Mouse (Mus musculus): ENCODE measurements around the gene Tagln. TPM values are rescaled to one million over a fixed set of nuclear protein-coding genes. Genes with fewer than 3 reads are reported as not detected.

Tagln gene
- total RNA-seq, 2 experiments from 2014 or later, result 71.4 TPM

DNA sequence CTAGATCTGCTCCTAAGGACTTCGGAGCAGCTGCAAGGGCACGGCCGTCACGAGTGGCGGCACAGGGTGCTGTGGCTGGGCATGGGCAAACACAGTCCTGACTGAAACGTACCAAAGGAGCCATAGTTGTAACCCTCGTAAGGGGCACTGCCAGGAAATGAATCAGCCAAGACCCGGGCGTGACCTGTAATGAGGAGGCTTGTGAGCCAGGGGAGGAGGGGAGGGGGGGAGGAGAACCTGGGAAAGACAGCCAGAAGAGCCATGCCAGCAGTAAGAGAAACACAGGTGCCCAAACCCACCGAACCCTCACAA lies 11.0 kb upstream of the Tagln start:
- intact Hi-C loops (cut with DNase I), result no loop called here
- no peak for DNase-seq

DNA sequence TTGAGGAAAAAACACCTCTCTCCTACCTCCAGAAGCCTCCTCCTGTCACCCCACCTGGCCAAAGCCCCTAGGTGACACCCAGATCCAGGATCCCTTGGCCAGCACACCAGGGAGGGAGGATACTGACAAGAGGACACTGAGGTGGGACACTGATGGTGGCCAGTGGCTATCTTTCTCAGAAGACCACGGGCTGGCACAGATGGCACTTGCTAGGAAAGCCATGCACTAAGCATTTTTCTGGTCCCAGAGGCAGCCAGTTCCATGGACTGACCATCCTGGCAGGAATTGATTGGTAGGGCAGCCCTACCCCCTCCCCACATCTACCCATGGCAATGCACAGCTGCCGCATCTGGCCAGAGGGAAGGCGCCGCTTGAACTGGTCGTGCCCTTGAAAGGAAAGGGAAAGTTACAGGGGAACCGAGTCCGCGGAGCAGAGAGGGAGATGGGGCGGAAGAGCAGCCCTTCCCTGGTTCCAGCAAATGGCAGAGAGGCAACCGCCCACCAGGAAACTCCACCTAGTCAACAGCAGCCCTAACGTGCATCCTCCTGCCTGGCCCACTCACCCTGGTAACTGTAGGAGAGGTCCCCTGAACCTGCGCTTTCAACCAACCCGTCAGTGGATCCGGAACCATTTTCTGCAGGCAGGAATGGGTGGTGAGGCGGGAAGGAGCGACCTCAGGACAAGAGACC lies 10.5 kb upstream of the Tagln start:
- intact Hi-C loops (cut with DNase I), result no loop called here
- DNase-seq, result no peak

DNA sequence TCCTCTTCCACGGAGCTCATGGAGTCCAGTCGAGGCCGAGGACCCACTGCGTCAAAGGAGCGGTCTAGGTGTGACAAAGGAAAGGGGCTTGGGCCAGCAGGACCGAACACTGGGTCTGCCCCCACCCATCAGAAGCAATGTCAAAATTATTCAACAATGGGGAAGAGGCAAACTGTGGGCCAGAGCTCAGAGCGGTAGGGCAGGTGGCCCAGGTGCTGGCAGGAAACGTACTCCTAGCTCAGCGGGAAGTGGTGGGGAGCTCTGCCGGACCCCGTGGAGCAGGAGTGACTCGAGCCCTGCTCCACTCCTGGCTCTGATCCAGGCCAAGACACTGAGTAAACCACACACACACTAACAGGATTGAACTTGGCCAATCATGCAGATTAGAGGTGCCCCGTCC lies 9.9 kb upstream of the Tagln start:
- intact Hi-C loops (cut with DNase I), result no loop called here
- no peak for DNase-seq

DNA sequence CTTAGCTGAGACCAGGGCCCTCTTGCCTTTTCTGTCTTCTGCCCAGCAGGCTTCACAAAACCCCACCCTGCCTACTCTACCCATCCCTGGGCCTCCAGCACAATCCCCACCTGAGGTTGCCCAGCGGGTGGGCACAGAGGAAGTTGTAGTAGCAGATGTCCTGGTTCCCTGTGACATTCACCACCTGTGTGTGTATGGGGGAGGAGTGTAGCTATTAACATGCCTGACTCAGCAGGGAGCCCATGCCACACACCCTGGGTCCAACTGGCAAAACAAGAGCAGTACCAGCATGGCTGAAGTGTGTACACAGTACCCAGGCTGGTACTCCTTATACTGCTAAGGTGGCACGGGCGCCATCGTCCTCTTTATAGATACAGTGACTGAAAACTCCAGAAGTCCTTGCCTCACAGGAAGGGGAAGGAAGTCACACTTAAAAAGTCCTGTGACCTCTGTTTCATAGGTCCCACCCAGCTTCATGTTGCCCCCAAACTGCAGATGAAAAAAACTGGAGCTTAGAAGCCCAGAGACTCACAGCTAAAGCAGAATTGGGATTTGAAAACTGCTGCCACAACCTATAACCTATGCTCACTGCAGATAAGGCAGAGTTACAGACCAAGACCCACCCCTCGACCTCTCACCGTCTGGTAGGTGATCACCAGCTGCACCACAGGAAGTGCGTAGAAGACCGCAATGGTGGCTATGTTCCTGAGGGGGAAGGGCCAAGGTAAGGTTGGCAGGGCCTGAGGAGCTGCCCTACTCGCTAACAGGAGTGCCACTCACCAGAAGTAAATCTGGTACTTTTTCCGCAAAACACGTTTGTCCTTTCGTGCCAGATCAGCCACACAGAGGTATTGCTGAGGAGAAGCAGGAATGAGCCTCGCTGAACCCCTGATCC lies 8.9 kb upstream of the Tagln start:
- intact Hi-C loops (cut with DNase I), result no loop called here
- no peak for DNase-seq

DNA sequence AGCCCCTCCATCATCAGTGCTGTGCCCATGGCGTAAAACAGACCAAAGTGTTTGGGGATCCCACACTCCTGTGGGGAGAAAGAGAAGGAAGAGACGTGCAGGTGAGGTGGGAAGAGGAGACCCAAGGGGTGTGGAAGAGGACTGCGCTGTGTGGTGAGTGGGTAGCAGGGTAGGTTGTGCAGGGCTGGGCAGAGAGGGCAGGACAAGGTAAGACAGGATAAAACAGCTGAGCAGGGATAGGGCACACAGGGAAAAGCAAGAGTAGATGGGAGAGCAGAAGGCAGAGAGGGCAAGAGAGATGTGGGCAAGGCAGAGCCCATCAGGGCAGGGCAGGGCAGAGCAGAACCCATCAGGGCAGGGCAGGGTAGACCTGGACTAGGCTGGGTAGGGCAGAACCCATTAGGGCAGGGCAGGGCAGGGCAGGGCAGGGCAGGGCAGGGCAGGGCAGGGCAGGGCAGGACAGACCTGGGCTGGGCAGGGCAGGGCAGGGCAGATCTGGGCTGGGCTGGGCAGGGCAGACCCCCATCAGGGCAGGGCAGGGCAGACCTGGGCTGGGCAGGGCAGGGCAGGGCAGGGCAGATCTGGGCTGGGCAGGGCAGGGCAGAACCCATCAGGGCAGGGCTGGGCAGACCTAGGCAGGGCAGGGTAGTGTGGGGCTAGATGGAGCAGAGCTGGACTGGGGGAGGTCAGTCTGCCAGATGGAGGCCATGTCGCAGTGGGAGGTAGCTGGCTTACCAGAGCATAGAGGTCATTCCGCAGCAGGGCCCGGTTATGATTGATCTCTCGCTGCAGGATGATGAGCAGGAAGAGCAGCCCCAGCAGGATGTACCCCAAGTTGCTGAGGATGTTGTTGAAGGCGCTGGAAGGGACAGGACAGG lies 8.0 kb upstream of the Tagln start:
- DNase-seq, result no peak
- intact Hi-C loops (cut with DNase I), result no loop called here

DNA sequence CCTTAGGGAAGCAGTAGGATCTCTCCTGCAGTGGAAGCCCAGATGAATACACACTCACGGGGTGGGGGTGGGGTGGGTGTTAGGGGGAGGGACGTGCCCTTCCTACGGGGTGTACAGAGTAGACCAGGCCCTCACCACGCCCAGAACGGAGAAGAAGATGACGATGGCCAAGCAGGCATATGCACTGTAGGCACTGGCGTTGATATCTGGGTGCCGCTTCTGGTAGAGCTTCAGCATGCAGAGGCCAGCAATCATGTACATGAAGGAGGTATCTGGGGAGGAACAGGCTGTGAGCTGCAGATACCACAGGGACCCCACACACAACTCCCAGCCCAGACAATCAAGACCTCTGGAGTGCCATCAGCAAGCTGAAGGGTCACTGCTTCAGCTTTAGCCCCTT lies 7.1 kb upstream of the Tagln start:
- DNase-seq, result no peak
- intact Hi-C loops (cut with DNase I), result no loop called here

DNA sequence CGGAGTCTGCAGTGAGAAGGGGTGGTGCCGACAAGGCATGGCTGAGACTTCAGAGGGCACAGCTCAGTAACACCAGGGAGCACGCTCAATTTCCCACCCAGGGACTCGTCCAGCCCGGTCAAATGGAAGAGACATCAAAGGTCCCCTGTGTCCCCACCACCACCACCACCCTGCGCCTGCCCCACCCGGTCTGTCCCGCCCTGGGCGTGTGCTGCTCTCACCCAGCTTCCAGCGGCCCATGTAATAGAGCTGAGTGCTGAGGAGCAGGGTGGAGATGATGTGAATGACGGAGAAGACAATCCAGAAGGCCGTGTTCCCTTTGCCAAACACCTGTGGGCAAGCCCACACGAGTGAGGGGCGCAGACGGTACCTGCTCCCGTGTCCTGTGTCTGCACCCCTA lies 6.6 kb upstream of the Tagln start:
- no peak for DNase-seq
- intact Hi-C loops (cut with DNase I), result no loop called here

DNA sequence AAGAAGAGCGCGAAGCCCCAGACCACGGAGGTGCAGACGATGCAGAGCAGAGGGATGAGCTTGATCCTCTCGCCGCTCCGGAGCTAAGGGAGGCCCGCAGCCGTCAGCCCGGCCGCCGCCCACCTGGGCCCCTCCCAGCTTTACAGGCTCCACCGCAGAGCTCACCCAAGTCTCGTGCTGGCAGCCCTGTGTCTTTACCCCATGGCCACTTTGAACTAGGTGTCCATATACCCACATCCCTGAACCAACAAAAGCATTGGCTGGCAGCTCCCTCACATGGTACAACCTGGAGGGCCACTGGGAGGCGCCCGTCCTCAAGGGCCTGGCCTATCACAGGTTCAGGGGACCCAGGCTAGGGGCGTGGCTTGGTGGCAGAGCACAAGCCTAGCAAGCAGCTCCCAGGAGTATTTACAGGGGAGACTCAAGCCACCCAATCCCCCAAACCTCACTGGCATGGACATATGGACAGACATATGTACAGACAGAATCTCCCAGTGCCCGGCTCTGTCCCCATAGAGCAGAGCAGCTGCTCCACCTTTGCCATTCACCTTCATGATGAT lies 5.6 kb upstream of the Tagln start:
- no peak for DNase-seq
- intact Hi-C loops (cut with DNase I), result no loop called here

DNA sequence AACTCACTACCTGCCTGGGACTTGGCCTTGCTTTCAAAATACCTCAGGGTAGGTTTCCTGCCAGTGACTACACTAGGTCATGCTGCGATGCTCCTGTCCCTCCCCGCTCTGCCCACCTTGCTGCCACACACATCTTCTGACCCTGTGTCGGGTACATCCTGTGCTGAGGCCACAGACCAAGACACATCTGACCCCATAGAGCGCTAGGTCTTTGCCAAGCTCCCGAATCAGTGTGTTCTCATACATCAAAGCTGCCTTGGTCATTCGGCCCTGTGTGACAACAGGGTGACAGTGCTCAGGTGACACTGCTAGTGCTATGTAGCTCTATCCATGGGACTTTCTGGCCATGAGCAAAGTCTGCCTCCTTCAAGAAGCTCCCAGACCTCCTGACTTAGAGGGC lies 3.9 kb upstream of the Tagln start:
- DNase-seq, result no peak
- intact Hi-C loops (cut with DNase I), result no loop called here

DNA sequence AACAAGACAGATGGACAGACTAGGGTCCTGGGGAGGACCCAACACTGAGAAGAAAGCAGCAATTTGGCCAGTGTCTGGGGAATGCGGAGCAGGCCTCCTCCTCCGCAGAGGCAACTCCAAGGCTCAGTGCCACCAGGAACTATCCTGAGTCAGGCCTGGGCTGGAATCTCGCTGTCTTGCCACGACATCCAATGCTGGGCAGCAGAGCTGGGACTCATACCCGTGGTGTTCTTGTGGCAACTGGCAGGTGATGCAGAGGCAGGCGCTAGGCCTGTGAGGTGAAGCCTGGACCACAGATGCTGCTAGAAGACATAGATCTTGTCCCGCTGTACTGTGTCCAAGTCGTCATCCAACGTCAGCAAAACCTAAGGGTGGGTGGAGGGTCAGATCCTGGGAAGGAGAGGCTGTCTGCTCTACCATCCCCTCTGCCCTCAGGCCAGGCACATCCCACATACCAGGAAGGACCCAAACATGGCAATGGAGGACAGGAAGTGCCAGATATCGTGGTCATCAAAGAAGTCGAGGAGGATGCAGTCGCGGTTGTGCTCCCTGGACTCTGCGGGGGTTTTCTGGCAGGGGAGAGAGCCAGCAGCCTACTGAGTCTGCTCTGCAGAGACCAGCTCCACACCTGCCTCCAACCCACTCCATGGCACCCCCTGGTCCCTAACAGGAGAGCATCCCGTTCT lies 3.2 kb upstream of the Tagln start:
- DNase-seq, result no peak

DNA sequence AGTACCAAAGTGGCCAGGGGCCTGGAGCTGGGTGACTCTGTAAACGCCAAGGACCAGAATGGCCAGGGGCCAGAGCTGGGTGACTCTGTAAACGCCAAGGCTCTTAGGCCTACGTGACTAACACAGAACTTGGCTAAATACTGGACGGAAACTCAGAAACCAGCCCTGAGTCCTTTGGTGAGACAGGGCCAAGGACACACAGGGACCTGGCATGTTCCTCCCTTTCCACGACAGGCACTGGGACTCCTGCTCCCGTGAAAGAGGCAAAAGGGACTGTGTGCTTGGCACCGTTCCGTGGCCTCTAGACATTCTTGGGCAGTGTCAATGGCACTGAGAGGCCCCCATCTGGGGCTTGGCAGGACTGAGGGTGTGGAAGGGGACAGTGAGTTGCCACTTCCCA lies 2.2 kb upstream of the Tagln start:
- DNase-seq, result peak in 1 of 2 experiments; percentile 54
- intact Hi-C loops (cut with DNase I), result no loop called here

More for the DNA sequence above, 3.2 kb upstream of the Tagln start:
- intact Hi-C loops (cut with DNase I), result no loop called here

DNA sequence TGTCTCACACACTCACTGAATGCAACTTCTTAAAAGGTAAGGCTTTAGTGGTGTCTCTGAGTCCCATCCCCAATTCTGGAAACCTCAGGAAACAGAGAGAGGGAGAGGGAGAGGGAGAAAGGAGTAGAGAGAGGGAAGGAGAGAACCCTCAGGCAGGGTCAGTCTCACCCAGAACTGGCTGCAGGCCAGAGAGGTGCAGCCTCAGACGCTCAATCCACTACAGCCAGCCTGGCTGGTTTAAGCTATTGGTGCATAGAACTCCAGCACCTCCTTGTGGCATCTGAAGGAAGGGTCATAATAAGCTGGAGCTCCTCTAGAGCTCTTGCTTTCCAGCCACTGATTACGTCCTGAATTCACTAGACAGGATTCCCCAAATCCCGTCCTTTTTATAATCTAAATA lies 1.0 kb upstream of the Tagln start:
- DNase-seq, result peak; percentile 55 to 61
- intact Hi-C loops (cut with DNase I), result loop anchor here (1.0 kb wide), 1 partner anchor 26 kb away; no protein-coding TSS in a partner anchor

DNA sequence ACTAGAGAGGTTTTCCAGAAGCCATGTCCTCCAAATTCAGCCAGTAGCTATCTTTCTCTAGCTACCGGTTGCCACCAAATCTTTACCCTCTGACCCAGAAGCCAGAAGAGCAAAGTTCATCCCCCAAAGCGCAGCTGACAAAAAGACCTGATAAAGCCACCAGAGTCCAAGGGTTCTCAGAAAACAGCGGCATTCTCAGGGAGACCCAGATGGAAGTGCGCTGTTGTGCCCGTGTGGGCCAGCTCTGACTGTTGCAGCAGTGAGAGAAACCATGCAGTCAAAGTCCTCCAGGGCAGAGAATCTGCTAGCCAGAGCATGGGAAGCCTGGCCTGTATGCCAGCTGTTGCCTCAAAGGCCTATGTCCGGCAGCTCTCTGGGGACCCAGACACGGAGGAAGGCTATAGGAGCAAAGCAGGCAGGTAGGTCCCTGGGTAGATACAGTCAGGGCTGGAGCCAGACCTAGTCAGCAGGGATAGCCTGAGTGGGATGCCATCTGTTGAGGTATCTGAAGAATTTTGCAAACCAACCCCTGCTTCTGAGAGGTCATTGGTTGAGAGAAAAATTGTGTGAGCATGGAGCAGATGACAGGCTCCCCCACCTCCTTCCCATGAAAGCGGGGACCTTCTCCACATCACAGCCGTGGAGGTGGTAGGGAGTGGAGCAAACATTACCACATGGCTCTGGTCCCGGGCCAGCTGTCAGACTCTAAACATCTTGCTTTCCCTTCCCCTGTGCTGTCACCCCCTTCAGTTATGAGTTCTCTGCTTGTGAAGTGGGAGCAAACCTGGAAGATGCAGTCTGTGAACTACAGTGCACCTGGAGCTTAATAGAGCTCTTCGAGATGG lies 3.1 kb downstream of the Tagln start:
- DNase-seq, result no peak
- intact Hi-C loops (cut with DNase I), result no loop called here

DNA sequence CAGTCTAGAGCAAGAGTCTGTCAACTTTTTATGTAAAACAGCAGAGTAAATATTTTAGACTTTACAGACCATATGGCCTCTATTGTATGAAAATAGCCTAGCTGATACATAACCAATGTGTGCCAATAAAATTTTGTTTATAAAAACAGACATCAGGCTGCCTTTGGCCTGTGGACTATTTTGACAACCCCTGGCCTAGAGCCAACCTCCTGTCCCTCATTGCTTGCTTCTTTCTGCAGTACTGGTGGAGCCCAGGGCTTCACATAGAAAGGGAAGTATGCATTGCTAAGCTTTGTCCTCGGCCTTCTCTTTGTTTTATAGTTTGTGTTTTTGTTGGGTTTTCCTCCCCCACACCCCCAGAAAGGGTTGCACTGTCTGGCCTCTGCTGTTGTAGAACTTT lies 3.9 kb downstream of the Tagln start:
- intact Hi-C loops (cut with DNase I), result no loop called here
- DNase-seq, result no peak

DNA sequence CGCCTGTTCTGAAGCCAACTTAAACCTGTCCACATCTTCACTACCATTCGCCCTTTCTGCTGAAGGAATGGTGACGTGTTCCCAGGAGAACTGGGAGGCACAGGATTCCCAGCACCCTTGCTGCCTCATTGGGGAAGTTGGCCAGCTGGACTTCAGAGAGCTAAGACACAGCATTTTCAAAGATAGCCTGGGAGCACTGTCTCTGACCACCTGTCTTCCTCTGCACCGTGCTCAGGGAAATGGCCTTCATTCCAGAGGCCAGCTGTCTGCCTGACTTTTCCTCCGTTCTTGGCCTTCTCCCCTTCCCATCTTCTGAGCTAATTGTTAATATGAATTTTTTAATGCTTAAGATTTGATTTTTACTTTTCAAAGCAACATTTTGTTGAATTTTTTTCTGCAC lies 6.6 kb downstream of the Tagln start:
- intact Hi-C loops (cut with DNase I), result no loop called here

DNA sequence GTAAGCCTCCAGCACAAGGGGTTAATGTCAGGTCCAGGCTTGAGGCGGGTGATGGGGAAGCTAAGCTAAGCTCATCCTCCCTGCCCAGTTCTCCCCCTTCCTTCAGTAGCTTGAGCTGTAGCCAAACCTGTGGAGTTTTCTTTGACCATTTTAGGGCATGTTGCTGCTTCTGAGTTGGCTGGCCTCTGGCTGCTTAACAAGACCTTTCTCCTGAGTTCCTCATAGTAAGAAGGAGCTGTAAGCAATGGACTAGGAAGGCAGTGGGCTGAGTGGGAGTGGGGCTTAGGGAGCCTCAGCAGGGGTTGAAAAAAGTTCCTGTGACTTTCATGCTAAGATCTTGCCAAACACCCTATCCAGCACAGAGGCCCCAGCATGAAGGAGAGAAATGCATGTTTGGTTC lies 16.0 kb downstream of the Tagln start:
- intact Hi-C loops (cut with DNase I), result no loop called here
- no peak for DNase-seq

More for the DNA sequence above, 6.6 kb downstream of the Tagln start:
- DNase-seq, result no peak

DNA sequence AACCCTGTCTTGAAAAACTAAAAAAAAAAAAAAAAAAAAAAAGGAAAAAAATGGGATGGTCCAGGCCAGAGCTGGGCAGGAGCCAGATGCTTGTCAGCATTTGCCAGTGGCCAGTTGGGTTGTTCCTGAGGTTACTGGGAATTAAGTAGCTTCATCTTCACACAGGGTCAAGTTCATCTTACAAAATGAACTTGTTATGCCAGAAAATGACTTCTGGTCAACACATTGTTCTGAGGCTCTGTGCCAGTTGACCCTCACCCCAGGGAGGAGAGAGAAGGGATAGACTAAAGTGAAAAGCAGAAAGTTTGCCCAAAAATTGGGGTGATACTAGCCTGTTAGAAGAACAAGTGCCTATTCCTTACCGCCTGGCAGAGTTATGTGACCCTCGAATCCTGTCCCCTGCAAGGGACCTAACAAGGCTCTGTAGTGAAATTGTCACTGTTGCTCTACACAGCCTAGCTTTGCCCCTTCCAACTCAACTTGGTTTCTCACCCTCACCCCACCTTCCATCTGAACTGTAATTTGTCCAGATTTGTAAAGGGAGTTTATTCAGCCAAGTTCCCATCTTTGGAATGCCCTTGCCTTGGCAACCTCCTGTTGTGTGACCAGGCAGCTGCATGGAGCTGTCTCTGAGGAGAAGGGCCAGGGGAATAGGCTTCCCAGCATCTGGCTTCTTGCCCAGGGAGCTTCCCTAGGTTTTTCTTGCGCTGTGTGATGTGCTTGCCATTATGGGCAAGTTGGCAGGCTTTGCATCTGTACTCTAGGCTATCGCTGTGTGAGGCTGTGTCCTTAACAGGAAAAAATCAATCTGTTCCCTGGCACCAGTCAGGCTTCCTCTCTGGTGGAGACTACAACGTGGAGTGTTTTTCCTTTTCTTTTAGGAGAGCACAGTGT lies 18.6 kb downstream of the Tagln start:
- DNase-seq, result peak; percentile 53 to 65
- intact Hi-C loops (cut with DNase I), result no loop called here

DNA sequence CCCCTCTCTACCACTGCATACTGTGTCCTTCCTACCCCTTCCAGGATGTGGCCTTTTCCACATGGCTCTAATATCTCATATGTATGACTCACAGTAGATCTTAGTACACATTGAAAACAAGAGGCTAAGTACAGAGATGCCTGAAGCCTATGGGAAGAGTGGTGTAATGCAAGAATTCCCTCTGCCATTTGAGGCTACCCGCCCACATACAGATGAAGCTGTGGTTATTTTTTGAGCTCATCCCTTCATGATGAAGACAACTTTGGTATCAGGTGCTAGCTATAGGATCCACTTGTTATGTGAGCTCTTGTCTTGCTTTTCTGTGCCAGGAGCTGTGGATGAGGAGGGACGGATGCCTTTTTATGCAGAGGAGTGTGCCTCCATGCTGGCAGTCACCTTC lies 20.2 kb downstream of the Tagln start:
- intact Hi-C loops (cut with DNase I), result no loop called here
- DNase-seq, result no peak
